Mouse (Mus musculus) spleen, postnatal 14 days (tissue): Measurements from ENCODE around the gene Gjb4.

ENCODE experiments used
- DNase-seq, 2 experiments: peaks; one replicate each; pipeline ENCODE4 v3.0.0; 2021 to 2022; ENCODE audit warnings: low spot score in 2 of 2

The Gjb4 gene

GRCm38 (mm10) chr4:127353951-127354438, at the start of gene Gjb4:
TSS of gene Gjb4 (minus strand) at chr4:127354081.
- DNase-seq = no peak

GRCm38 (mm10) chr4:127402614-127403013, 48.7 kb upstream of the Gjb4 start:
- no peak for DNase-seq

GRCm38 (mm10) chr4:127402166-127402565, 48.3 kb upstream of the Gjb4 start:
- DNase-seq = no peak

GRCm38 (mm10) chr4:127400165-127401145, 46.6 kb upstream of the Gjb4 start:
- DNase-seq = no peak

GRCm38 (mm10) chr4:127395591-127395990, 41.7 kb upstream of the Gjb4 start:
- DNase-seq = no peak

- no peak for DNase-seq
These were observed 35.8 kb upstream of the Gjb4 start for GRCm38 (mm10) chr4:127389645-127390044.

- peak in 1 of 2 experiments; percentile 5 for DNase-seq
These were observed 23.5 kb upstream of the Gjb4 start for GRCm38 (mm10) chr4:127377344-127377743.

- no peak for DNase-seq
These were observed 21.8 kb upstream of the Gjb4 start for GRCm38 (mm10) chr4:127375541-127376177.

- DNase-seq = no peak
These were observed 20.8 kb upstream of the Gjb4 start for GRCm38 (mm10) chr4:127374645-127375044.

GRCm38 (mm10) chr4:127373491-127373890, 19.6 kb upstream of the Gjb4 start:
- DNase-seq = no peak

- DNase-seq = no peak
These were observed 17.7 kb upstream of the Gjb4 start for GRCm38 (mm10) chr4:127371546-127371945.

GRCm38 (mm10) chr4:127370447-127370846, 16.6 kb upstream of the Gjb4 start:
- DNase-seq = no peak

GRCm38 (mm10) chr4:127368379-127368973, 14.6 kb upstream of the Gjb4 start:
- peak in 1 of 2 experiments; percentile 15 for DNase-seq

- DNase-seq = no peak
These were observed 12.0 kb upstream of the Gjb4 start for GRCm38 (mm10) chr4:127365834-127366233.

GRCm38 (mm10) chr4:127365433-127365832, 11.6 kb upstream of the Gjb4 start:
- DNase-seq = no peak

- no peak for DNase-seq
These were observed 10.6 kb upstream of the Gjb4 start for GRCm38 (mm10) chr4:127364431-127364830.

GRCm38 (mm10) chr4:127363331-127363730, 9.4 kb upstream of the Gjb4 start:
- no peak for DNase-seq

GRCm38 (mm10) chr4:127362520-127362919, 8.6 kb upstream of the Gjb4 start:
- no peak for DNase-seq

GRCm38 (mm10) chr4:127358018-127358417, 4.1 kb upstream of the Gjb4 start, which contains the start of gene Gjb5:
TSS of gene Gjb5 (minus strand) at chr4:127358181.
- no peak for DNase-seq

GRCm38 (mm10) chr4:127354506-127355485, 915 bp upstream of the Gjb4 start:
- no peak for DNase-seq

GRCm38 (mm10) chr4:127352594-127352993, 1.3 kb downstream of the Gjb4 start:
- no peak for DNase-seq
